Comparison of ENCODE assay signal across 7 mouse cellular contexts in genomic region chr19:10867946-10868622, GRCm38 (mm10). TPM values are rescaled to one million over a fixed set of nuclear protein-coding genes. Genes with fewer than 3 reads are reported as not detected.
DNase-seq lines count a peak whose midpoint lies in the region; ATAC-seq and TF ChIP-seq lines count a peak whose summit lies in the region.

No protein-coding gene starts in this region.

- H3K4me3 ChIP-seq in lung, embryonic 14.5 days (ENCODE audit: low read depth, low read length), result peak overlapping the region; percentile 85
- peak overlapping the region; percentile 86 for H3K4me3 ChIP-seq in forebrain, embryonic 11.5 days (ENCODE audit: low read depth, low read length)
- peak overlapping the region; percentile 56 for H3K4me3 ChIP-seq in intestine, postnatal 0 days (ENCODE audit: low read depth, low read length)
- peak overlapping the region; percentile 61 for H3K4me3 ChIP-seq in olfactory bulb, adult 2 months (ENCODE audit: insufficient read depth, low read depth, low read length)

- no peaks in the 10 kb centered on the region for H3K9me3 ChIP-seq in lung, embryonic 14.5 days (ENCODE audit: low read depth, low read length)
- no peaks in the 10 kb centered on the region for H3K9me3 ChIP-seq in forebrain, embryonic 11.5 days (ENCODE audit: control insufficient read depth, low read length)
- no peaks in the 10 kb centered on the region for H3K9me3 ChIP-seq in intestine, postnatal 0 days (ENCODE audit: control insufficient read depth)

- WGBS in lung, embryonic 14.5 days, result 22% methylated on average over 5 of the region's 5 CpGs
- WGBS in forebrain, embryonic 11.5 days, result 36% methylated on average over 5 of the region's 5 CpGs
- WGBS in intestine, postnatal 0 days, result 26% methylated on average over 5 of the region's 5 CpGs
- WGBS in olfactory bulb, adult 2 months, result 18% methylated on average over 5 of the region's 5 CpGs

- ATAC-seq in lung, embryonic 14.5 days (ENCODE audit: insufficient read depth), result no peak
- no peak for ATAC-seq in forebrain, embryonic 11.5 days (replicated peaks; ENCODE audit: low FRiP score)
- no peak for ATAC-seq in intestine, postnatal 0 days
- no peak; the same call in 1 of the 2 replicates for ATAC-seq in megakaryocyte progenitor cell, adult 5-6 weeks (replicated peaks; ENCODE audit: poor library complexity)

- no peak for TF ChIP-seq POLR2A in olfactory bulb, adult 2 months (IDR thresholded peaks at IDR 0.05; ENCODE audit: insufficient read depth, low read depth, low read length)

- peaks cover 61% of the 10 kb centered on the region for H3K36me3 ChIP-seq in lung, embryonic 14.5 days (ENCODE audit: insufficient read depth)
- H3K36me3 ChIP-seq in forebrain, embryonic 11.5 days (ENCODE audit: control insufficient read depth, insufficient read depth, low read length), result peaks cover 21% of the 10 kb centered on the region
- peaks cover 34% of the 10 kb centered on the region for H3K36me3 ChIP-seq in intestine, postnatal 0 days (ENCODE audit: control insufficient read depth, insufficient read depth)

- TF ChIP-seq CTCF in lung, embryonic 14.5 days (IDR thresholded peaks at IDR 0.05; ENCODE audit: low read depth), result no peak
- TF ChIP-seq CTCF in intestine, postnatal 0 days (IDR thresholded peaks at IDR 0.05; ENCODE audit: low read depth), result no peak
- no peak for TF ChIP-seq CTCF in olfactory bulb, adult 2 months (IDR thresholded peaks at IDR 0.05; ENCODE audit: insufficient read depth, low read depth, low read length)

- no peak for DNase-seq in lung, embryonic 14.5 days
- DNase-seq in lung, adult 18-20 months, result no peak
- DNase-seq in forebrain, embryonic 11.5 days (ENCODE audit: low spot score), result no peak
- DNase-seq in thymus, postnatal 4 days, result no peak

- H3K27me3 ChIP-seq in lung, embryonic 14.5 days (ENCODE audit: insufficient read depth, low read length), result no peaks in the 10 kb centered on the region
- no peaks in the 10 kb centered on the region for H3K27me3 ChIP-seq in forebrain, embryonic 11.5 days (ENCODE audit: control insufficient read depth, insufficient read depth, low read length)
- H3K27me3 ChIP-seq in intestine, postnatal 0 days (replicated peaks; ENCODE audit: control insufficient read depth, insufficient read depth, low read length), result no peaks in the 10 kb centered on the region

- H3K4me2 ChIP-seq in lung, embryonic 14.5 days, result peak overlapping the region; percentile 83
- H3K4me2 ChIP-seq in forebrain, embryonic 11.5 days (ENCODE audit: low read depth, low read length, severe bottlenecking), result peak overlapping the region; percentile 74
- H3K4me2 ChIP-seq in intestine, postnatal 0 days (replicated peaks; ENCODE audit: low read depth), result peak overlapping the region; percentile 84

- H3K27ac ChIP-seq in lung, embryonic 14.5 days (ENCODE audit: low read depth), result no peak overlapping the region
- H3K27ac ChIP-seq in forebrain, embryonic 11.5 days (ENCODE audit: low read depth, low read length), result no peak overlapping the region
- no peak overlapping the region for H3K27ac ChIP-seq in intestine, postnatal 0 days (ENCODE audit: low read depth, low read length)
- H3K27ac ChIP-seq in olfactory bulb, adult 2 months (ENCODE audit: insufficient read depth, low read depth, low read length), result no peak overlapping the region

- H3K4me1 ChIP-seq in lung, embryonic 14.5 days (ENCODE audit: insufficient read depth), result 0 out of 2 replicates have a peak, but pooled peaks cover 7% of the 10 kb centered on the region
- H3K4me1 ChIP-seq in forebrain, embryonic 11.5 days (replicated peaks; ENCODE audit: control insufficient read depth, insufficient read depth, low read length), result peaks cover 7% of the 10 kb centered on the region; the same call in 1 of the 2 replicates
- H3K4me1 ChIP-seq in intestine, postnatal 0 days (replicated peaks; ENCODE audit: control insufficient read depth, insufficient read depth, low read length), result no peaks in the 10 kb centered on the region; the same call in 1 of the 2 replicates
- peaks cover 11% of the 10 kb centered on the region for H3K4me1 ChIP-seq in olfactory bulb, adult 2 months (ENCODE audit: control insufficient read depth, insufficient read depth, low read length)

- H3K9ac ChIP-seq in lung, embryonic 14.5 days, result peak overlapping the region; percentile 89
- H3K9ac ChIP-seq in forebrain, embryonic 11.5 days (ENCODE audit: low read length), result peak overlapping the region; percentile 96
- 0 out of 2 replicates have a peak overlapping the region, but pooled peaks have one; percentile 49 for H3K9ac ChIP-seq in intestine, postnatal 0 days (ENCODE audit: low read depth, low read length)

RNA-seq across cellular contexts. Expression of gene Tmem132a, which starts 1.7 kb away (rescaled TPM):
- 68.7 and 80.2 TPM in 2 replicates for polyA plus RNA-seq in lung, embryonic 14.5 days (2014; fragmentation: Nextera tagmentation; extraction: Ambion mirVana)
- 87.1 and 95.1 TPM in 2 replicates for polyA plus RNA-seq in forebrain, embryonic 11.5 days (2014; fragmentation: Nextera tagmentation; extraction: Ambion mirVana)
- polyA plus RNA-seq in intestine, postnatal 0 days (2015; fragmentation: Nextera tagmentation; extraction: Ambion mirVana), result 7.1 and 7.5 TPM in 2 replicates
- polyA plus RNA-seq in olfactory bulb, adult 2 months (2012; ENCODE audit: insufficient read depth, insufficient read length, low replicate concordance, missing spikeins), result not detected in 2 replicates
- total RNA-seq in megakaryocyte progenitor cell, adult 5-6 weeks (2015), result 0.17 TPM in 1 of 2 replicates, not detected in the other
- total RNA-seq in megakaryocyte progenitor cell, adult 5-6 weeks (2017), result 0.30 TPM in 1 of 2 replicates, not detected in the other

RNA-seq across cellular contexts. Expression of gene Tmem109, which starts 13.7 kb away (rescaled TPM):
- 120 and 122 TPM in 2 replicates for polyA plus RNA-seq in lung, embryonic 14.5 days (2014; fragmentation: Nextera tagmentation; extraction: Ambion mirVana)
- 44.3 and 45.9 TPM in 2 replicates for polyA plus RNA-seq in forebrain, embryonic 11.5 days (2014; fragmentation: Nextera tagmentation; extraction: Ambion mirVana)
- polyA plus RNA-seq in intestine, postnatal 0 days (2015; fragmentation: Nextera tagmentation; extraction: Ambion mirVana), result 35.8 and 36.2 TPM in 2 replicates
- polyA plus RNA-seq in olfactory bulb, adult 2 months (2012; ENCODE audit: insufficient read depth, insufficient read length, low replicate concordance, missing spikeins), result not detected in 2 replicates
- 14.9 and 16.5 TPM in 2 replicates for total RNA-seq in megakaryocyte progenitor cell, adult 5-6 weeks (2015)
- total RNA-seq in megakaryocyte progenitor cell, adult 5-6 weeks (2017), result 13.2 and 17.8 TPM in 2 replicates

RNA-seq across cellular contexts. Expression of gene Prpf19, which starts 26.9 kb away (rescaled TPM):
- polyA plus RNA-seq in lung, embryonic 14.5 days (2014; fragmentation: Nextera tagmentation; extraction: Ambion mirVana), result 40.7 TPM in 2 replicates
- polyA plus RNA-seq in forebrain, embryonic 11.5 days (2014; fragmentation: Nextera tagmentation; extraction: Ambion mirVana), result 50.9 and 55.5 TPM in 2 replicates
- 20.3 and 24.6 TPM in 2 replicates for polyA plus RNA-seq in intestine, postnatal 0 days (2015; fragmentation: Nextera tagmentation; extraction: Ambion mirVana)
- 125 TPM in 1 of 2 replicates, not detected in the other for polyA plus RNA-seq in olfactory bulb, adult 2 months (2012; ENCODE audit: insufficient read depth, insufficient read length, low replicate concordance, missing spikeins)
- 70.5 and 77.5 TPM in 2 replicates for total RNA-seq in megakaryocyte progenitor cell, adult 5-6 weeks (2015)
- total RNA-seq in megakaryocyte progenitor cell, adult 5-6 weeks (2017), result 159 and 191 TPM in 2 replicates

RNA-seq across cellular contexts. Expression of gene Slc15a3, which starts 28.6 kb away (rescaled TPM):
- 0.41 and 0.46 TPM in 2 replicates for polyA plus RNA-seq in lung, embryonic 14.5 days (2014; fragmentation: Nextera tagmentation; extraction: Ambion mirVana)
- 0.19 and 0.20 TPM in 2 replicates for polyA plus RNA-seq in forebrain, embryonic 11.5 days (2014; fragmentation: Nextera tagmentation; extraction: Ambion mirVana)
- polyA plus RNA-seq in intestine, postnatal 0 days (2015; fragmentation: Nextera tagmentation; extraction: Ambion mirVana), result 0.93 and 0.94 TPM in 2 replicates
- not detected in 2 replicates for polyA plus RNA-seq in olfactory bulb, adult 2 months (2012; ENCODE audit: insufficient read depth, insufficient read length, low replicate concordance, missing spikeins)
- total RNA-seq in megakaryocyte progenitor cell, adult 5-6 weeks (2015), result 0.57 and 0.85 TPM in 2 replicates
- 0.37 and 1.5 TPM in 2 replicates for total RNA-seq in megakaryocyte progenitor cell, adult 5-6 weeks (2017)

RNA-seq across cellular contexts. Expression of gene Cd6, which starts 38.2 kb away (rescaled TPM):
- 0.17 TPM in 1 of 2 replicates, not detected in the other for polyA plus RNA-seq in lung, embryonic 14.5 days (2014; fragmentation: Nextera tagmentation; extraction: Ambion mirVana)
- 0.28 TPM in 1 of 2 replicates, not detected in the other for polyA plus RNA-seq in forebrain, embryonic 11.5 days (2014; fragmentation: Nextera tagmentation; extraction: Ambion mirVana)
- polyA plus RNA-seq in intestine, postnatal 0 days (2015; fragmentation: Nextera tagmentation; extraction: Ambion mirVana), result 0.05 TPM in 1 of 2 replicates, not detected in the other
- polyA plus RNA-seq in olfactory bulb, adult 2 months (2012; ENCODE audit: insufficient read depth, insufficient read length, low replicate concordance, missing spikeins), result not detected in 2 replicates
- 0.46 and 0.69 TPM in 2 replicates for total RNA-seq in megakaryocyte progenitor cell, adult 5-6 weeks (2015)
- total RNA-seq in megakaryocyte progenitor cell, adult 5-6 weeks (2017), result 1.3 and 1.4 TPM in 2 replicates

Comparison
In these comparisons a context has a peak if more than half of its experiments do, and no peak if none do; other contexts are left out.
1. RNA of gene Tmem109, which starts 13.7 kb away (polyA plus RNA-seq): 120 to 122 TPM in lung, embryonic 14.5 days, 44.3 to 45.9 TPM in forebrain, embryonic 11.5 days and 35.8 to 36.2 TPM in intestine, postnatal 0 days; not detected in olfactory bulb, adult 2 months; every median in the first group is over 10 times any median in the second.
2. Peak in every context shown above with its lines, with median percentiles within 50 percentile points of each other: H3K4me2 ChIP-seq, H3K4me3 ChIP-seq and H3K9ac ChIP-seq.